Mouse (Mus musculus) MEL (cell line): ENCODE data around the gene Smarcc2.

Experiments
- CTCF ChIP-seq, 3 experiments: IDR thresholded peaks in 2 of 3; conservative IDR thresholded peaks in 1 of 3; 2 replicates each; pipeline ENCODE4 v1.5.1; 2011 to 2012; ENCODE audit warnings: low read length in 3 of 3, low read depth in 2 of 3, mild to moderate bottlenecking in 2 of 3, improper control_type of control experiment in 1 of 3, inconsistent platforms in 1 of 3, mixed read lengths in 1 of 3, moderate library complexity in 1 of 3; ENCODE audit not compliant: control insufficient read depth in 1 of 3, insufficient read depth in 1 of 3, poor library complexity in 1 of 3, severe bottlenecking in 1 of 3
- POLR2A ChIP-seq, 2 experiments: IDR thresholded peaks; 2 replicates each; pipeline ENCODE4 v1.6.1; 2011 to 2012; ENCODE audit warnings: low read length in 2 of 2, mild to moderate bottlenecking in 2 of 2, control low read depth in 1 of 2, improper control_type of control experiment in 1 of 2, low read depth in 1 of 2, moderate library complexity in 1 of 2; ENCODE audit not compliant: control insufficient read depth in 1 of 2, insufficient read depth in 1 of 2, poor library complexity in 1 of 2

GRCm38 (mm10) chr10:128435873-128436272, 23.2 kb upstream of the Smarcc2 start:
- TF ChIP-seq CTCF (IDR thresholded peaks at IDR 0.05 in 2 of 3, conservative IDR thresholded peaks at IDR 0.05 in 1 of 3; ENCODE audit: control insufficient read depth in 1 of 3, insufficient read depth in 1 of 3, low read depth in 2 of 3, low read length in 3 of 3, poor library complexity in 1 of 3, severe bottlenecking in 1 of 3) (no peak), POLR2A (IDR thresholded peaks at IDR 0.05; ENCODE audit: control insufficient read depth in 1 of 2, insufficient read depth in 1 of 2, low read depth in 1 of 2, low read length in 2 of 2, poor library complexity in 1 of 2) (no peak)
